Mouse (Mus musculus) myocyte (in vitro differentiated cells): Measurements from ENCODE around the gene Hs2st1. TPM values are rescaled to one million over a fixed set of nuclear protein-coding genes. Genes with fewer than 3 reads are reported as not detected.

Experiments
- H3K27me3 ChIP-seq: one replicate; pipeline ENCODE4 v1.6.1; 2011; ENCODE audit not compliant: control insufficient read depth, insufficient read depth, insufficient read length
- H3K36me3 ChIP-seq: one replicate; pipeline ENCODE4 v1.6.1; 2011; ENCODE audit not compliant: control insufficient read depth, insufficient read depth
- H3K4me2 ChIP-seq: one replicate; pipeline ENCODE4 v1.6.1; 2011; ENCODE audit warnings: low read depth, control low read depth
- H3K4me3 ChIP-seq: one replicate; pipeline ENCODE4 v1.5.1; 2011; ENCODE audit warnings: mild to moderate bottlenecking, control low read depth, moderate library complexity
- H3K79me2 ChIP-seq: one replicate; pipeline ENCODE4 v1.6.1; 2011; ENCODE audit not compliant: control insufficient read depth, insufficient read depth
- H3ac ChIP-seq: one replicate; pipeline ENCODE4 v1.6.1; 2011; ENCODE audit not compliant: control insufficient read depth, insufficient read length
- CEBPB ChIP-seq: IDR thresholded peaks from 2 replicates; pipeline ENCODE4 v1.6.1; 2011; ENCODE audit warnings: mild to moderate bottlenecking, moderate library complexity; ENCODE audit not compliant: poor library complexity, insufficient read depth, severe bottlenecking
- E2F4 ChIP-seq: IDR thresholded peaks from one replicate; pipeline ENCODE4 v1.6.1; 2011; ENCODE audit warnings: mild to moderate bottlenecking, control low read depth, moderate library complexity; ENCODE audit not compliant: insufficient read depth
- MAX ChIP-seq: IDR thresholded peaks from one replicate; pipeline ENCODE4 v1.6.1; 2011; ENCODE audit warnings: low read depth, mild to moderate bottlenecking, control low read depth
- MYOD1 ChIP-seq, 3 experiments: IDR thresholded peaks; one replicate each; pipeline ENCODE4 v1.6.1; 2011; ENCODE audit warnings: control low read depth in 2 of 3, low read depth in 2 of 3, mild to moderate bottlenecking in 2 of 3, moderate library complexity in 1 of 3; ENCODE audit not compliant: insufficient read length in 2 of 3, control insufficient read depth in 1 of 3
- MYOG ChIP-seq, 3 experiments: IDR thresholded peaks; one replicate each; pipeline ENCODE4 v1.6.1; 2011; ENCODE audit warnings: control low read depth in 2 of 3, low read depth in 2 of 3, mild to moderate bottlenecking in 2 of 3; ENCODE audit not compliant: insufficient read length in 2 of 3, control insufficient read depth in 1 of 3, insufficient read depth in 1 of 3
- POLR2A ChIP-seq: IDR thresholded peaks from one replicate; pipeline ENCODE4 v1.6.1; 2011; ENCODE audit warnings: low read depth, mild to moderate bottlenecking, control low read depth, moderate library complexity; ENCODE audit not compliant: insufficient read length
- POLR2AphosphoS2 ChIP-seq: IDR thresholded peaks from one replicate; pipeline ENCODE4 v1.6.1; 2011; ENCODE audit warnings: low read depth, control low read depth; ENCODE audit not compliant: insufficient read length
- REST ChIP-seq: IDR thresholded peaks from one replicate; pipeline ENCODE4 v1.6.1; 2011; ENCODE audit warnings: mild to moderate bottlenecking, control low read depth, moderate library complexity; ENCODE audit not compliant: insufficient read depth, insufficient read length
- SRF ChIP-seq: IDR thresholded peaks from one replicate; pipeline ENCODE4 v1.6.1; 2011; ENCODE audit warnings: low read depth; ENCODE audit not compliant: control insufficient read depth, insufficient read length
- TCF12 ChIP-seq: IDR thresholded peaks from one replicate; pipeline ENCODE4 v1.6.1; 2011; ENCODE audit warnings: mild to moderate bottlenecking, control low read depth; ENCODE audit not compliant: poor library complexity, insufficient read depth, severe bottlenecking
- TCF3 ChIP-seq: IDR thresholded peaks from one replicate; pipeline ENCODE4 v1.6.1; 2011; ENCODE audit warnings: low read depth, control low read depth; ENCODE audit not compliant: insufficient read length
- USF1 ChIP-seq: IDR thresholded peaks from one replicate; pipeline ENCODE4 v1.6.1; 2011; ENCODE audit warnings: low read depth, mild to moderate bottlenecking, control low read depth, moderate library complexity
- polyA plus RNA-seq: library from polyadenylated mRNA; unstranded; fragments of >200 nt; fragmentation: generic; extraction: Trizol; gene quantifications from one replicate; pipeline ENCODE4 v1.2.1, GENCODE M21; 2012; ENCODE audit warnings: missing spikeins

Gene Hs2st1
- polyA plus RNA-seq, 1 experiment, result 16.2 TPM

DNA sequence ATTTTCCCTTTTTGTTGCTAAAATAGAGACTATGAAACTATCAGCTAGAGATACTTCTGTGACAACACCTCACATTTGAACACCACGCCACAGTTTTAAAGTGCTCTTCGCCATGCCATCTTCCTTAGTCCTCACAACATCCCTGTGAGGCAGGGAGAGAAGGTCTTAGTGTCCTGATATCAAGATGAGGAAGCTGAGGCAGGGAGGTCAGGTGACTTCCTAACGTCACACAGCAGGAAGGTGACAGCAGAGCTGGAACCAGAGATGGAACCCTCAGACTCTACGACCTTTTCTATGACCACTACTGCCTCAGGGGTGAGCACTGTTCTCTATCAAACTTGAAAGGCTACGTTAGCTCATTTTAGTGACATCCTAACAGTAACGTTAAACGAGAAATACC is 136.9 kb downstream of the Hs2st1 start:
- Histone ChIP-seq H3K27me3 (no peaks in the 10 kb centered on the region), H3K79me2 (no peaks in the 10 kb centered on the region), H3K36me3 (peaks cover 7% of the 10 kb centered on the region), H3ac (no peak overlapping the region), H3K4me3 (no peak overlapping the region), H3K4me2 (no peak overlapping the region)
- TF ChIP-seq MYOG (IDR thresholded peaks at IDR 0.05; ENCODE audit: control insufficient read depth in 1 of 3, insufficient read depth in 1 of 3, insufficient read length in 2 of 3, low read depth in 2 of 3) (no peak), TCF12 (no peak), POLR2A (no peak), MYOD1 (IDR thresholded peaks at IDR 0.05; ENCODE audit: control insufficient read depth in 1 of 3, insufficient read length in 2 of 3, low read depth in 2 of 3) (no peak), MAX (no peak), E2F4 (no peak), TCF3 (no peak), USF1 (no peak), SRF (no peak), POLR2AphosphoS2 (no peak), CEBPB (no peak), REST (no peak)

DNA sequence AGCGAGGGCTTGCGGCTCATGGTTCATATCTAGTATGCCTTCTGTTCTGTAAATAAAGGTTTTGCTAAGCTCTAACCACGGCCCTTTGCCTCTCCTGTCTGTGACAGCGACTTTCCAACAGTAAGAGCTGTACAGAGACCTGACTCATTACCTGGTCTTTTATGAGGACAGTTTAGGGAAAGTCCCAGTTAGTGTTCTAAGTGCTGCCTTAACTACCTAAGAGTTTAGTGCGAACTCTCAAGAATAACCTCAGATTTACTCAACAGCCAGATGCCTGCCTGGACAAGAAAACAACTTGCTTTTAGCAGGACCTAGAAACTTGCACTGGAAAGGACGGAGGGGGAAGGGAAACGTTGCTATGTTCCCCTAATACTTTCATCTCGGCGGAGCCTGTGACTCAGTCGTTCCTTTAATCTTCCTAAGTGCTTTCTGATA is 137.8 kb downstream of the Hs2st1 start:
- Histone ChIP-seq H3ac (no peak overlapping the region), H3K36me3 (peaks cover 7% of the 10 kb centered on the region), H3K4me3 (no peak overlapping the region), H3K4me2 (no peak overlapping the region), H3K27me3 (no peaks in the 10 kb centered on the region), H3K79me2 (no peaks in the 10 kb centered on the region)
- no peak for TF ChIP-seq POLR2AphosphoS2
- no peak for TF ChIP-seq CEBPB
- no peak for TF ChIP-seq MYOD1 (IDR thresholded peaks at IDR 0.05; ENCODE audit: control insufficient read depth in 1 of 3, insufficient read length in 2 of 3, low read depth in 2 of 3)
- TF ChIP-seq POLR2A, result no peak
- TF ChIP-seq USF1, result no peak
- no peak for TF ChIP-seq TCF12
- TF ChIP-seq MYOG (IDR thresholded peaks at IDR 0.05; ENCODE audit: control insufficient read depth in 1 of 3, insufficient read depth in 1 of 3, insufficient read length in 2 of 3, low read depth in 2 of 3), result no peak
- TF ChIP-seq MAX, result no peak
- no peak for TF ChIP-seq TCF3
- TF ChIP-seq REST, result no peak
- no peak for TF ChIP-seq SRF
- no peak for TF ChIP-seq E2F4

DNA sequence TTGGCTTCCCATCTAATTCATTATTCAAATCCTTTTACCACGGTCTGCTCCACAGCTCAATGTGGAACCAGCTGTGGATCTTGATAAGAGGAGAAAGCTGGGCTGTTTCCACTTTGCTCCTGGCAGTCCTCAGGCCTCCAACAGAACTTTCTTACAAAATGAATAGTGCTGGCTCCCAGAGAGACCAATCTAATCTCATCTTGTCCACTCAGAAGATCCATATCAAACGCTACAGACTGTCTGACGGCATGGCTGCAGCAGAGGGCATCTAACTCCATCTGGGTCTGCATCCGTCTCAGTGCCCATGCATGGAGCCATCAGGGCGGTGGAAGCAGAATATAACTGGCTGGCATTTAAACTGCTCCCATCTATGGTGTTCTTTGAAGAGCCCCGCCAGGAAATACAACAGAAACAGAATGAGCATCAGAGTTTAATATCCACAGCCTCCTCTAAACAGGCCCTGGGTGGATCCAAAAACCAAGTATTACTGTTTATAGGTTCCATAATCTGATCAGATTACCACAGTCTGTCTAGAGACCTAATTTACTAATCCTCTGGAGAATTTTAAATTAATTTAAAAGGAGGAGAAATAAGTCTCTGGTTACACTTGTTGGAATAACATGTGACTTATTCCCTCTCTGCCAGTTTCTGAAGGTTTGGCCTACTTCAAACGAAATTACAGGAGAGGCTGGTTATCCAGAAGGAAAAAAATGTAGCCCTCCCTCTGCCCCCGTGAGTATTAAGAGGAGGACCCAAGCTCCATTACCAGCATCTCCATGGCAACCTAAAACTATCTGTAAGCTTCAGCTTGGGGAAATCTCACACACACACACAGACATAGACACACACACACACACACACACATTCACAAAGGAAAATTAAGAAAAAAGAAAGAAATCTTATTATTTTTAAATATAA is 141.2 kb downstream of the Hs2st1 start:
- H3K79me2 ChIP-seq, result no peaks in the 10 kb centered on the region
- H3K4me2 ChIP-seq, result no peak overlapping the region
- no peak for TF ChIP-seq E2F4
- TF ChIP-seq MAX, result no peak
- TF ChIP-seq USF1, result no peak
- no peak for TF ChIP-seq POLR2AphosphoS2
- TF ChIP-seq REST, result no peak
- no peak for TF ChIP-seq TCF12
- TF ChIP-seq MYOD1 (IDR thresholded peaks at IDR 0.05; ENCODE audit: control insufficient read depth in 1 of 3, insufficient read length in 2 of 3, low read depth in 2 of 3), result no peak
- TF ChIP-seq SRF, result no peak
- no peak for TF ChIP-seq MYOG (IDR thresholded peaks at IDR 0.05; ENCODE audit: control insufficient read depth in 1 of 3, insufficient read depth in 1 of 3, insufficient read length in 2 of 3, low read depth in 2 of 3)
- TF ChIP-seq CEBPB, result no peak
- no peak for TF ChIP-seq TCF3
- TF ChIP-seq POLR2A, result no peak
- H3K36me3 ChIP-seq, result no peaks in the 10 kb centered on the region
- no peak overlapping the region for H3ac ChIP-seq
- H3K27me3 ChIP-seq, result no peaks in the 10 kb centered on the region
- no peak overlapping the region for H3K4me3 ChIP-seq

DNA sequence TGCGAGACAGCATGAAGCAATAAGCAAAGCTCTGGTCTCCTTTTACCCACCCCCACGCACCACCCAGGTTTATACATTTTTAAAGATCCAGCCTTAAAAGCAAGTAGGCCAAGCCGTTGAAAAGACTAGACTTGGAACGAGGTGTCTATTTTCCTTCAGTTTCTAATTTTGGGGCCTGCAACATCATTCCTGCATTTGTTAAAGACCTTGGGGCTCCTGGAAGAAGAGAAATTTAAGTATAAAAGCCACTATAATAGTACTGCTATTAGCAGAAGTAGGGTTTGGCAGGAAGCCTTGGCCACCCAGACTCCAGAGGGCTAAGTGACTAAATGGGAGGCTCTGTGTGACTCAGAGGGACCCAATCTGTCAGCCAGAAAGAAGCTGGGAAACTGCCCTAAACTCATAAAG is 144.9 kb downstream of the Hs2st1 start:
- Histone ChIP-seq H3K4me2 (no peak overlapping the region), H3K36me3 (no peaks in the 10 kb centered on the region), H3ac (no peak overlapping the region), H3K4me3 (no peak overlapping the region), H3K27me3 (no peaks in the 10 kb centered on the region), H3K79me2 (no peaks in the 10 kb centered on the region)
- TF ChIP-seq MYOG (IDR thresholded peaks at IDR 0.05; ENCODE audit: control insufficient read depth in 1 of 3, insufficient read depth in 1 of 3, insufficient read length in 2 of 3, low read depth in 2 of 3) (no peak), MYOD1 (IDR thresholded peaks at IDR 0.05; ENCODE audit: control insufficient read depth in 1 of 3, insufficient read length in 2 of 3, low read depth in 2 of 3) (no peak), TCF12 (no peak), MAX (no peak), USF1 (no peak), REST (no peak), CEBPB (no peak), POLR2AphosphoS2 (no peak), POLR2A (no peak), SRF (no peak), E2F4 (no peak), TCF3 (no peak)
